Mouse (Mus musculus) CH12.LX (cell line): ENCODE results near the gene Rab11fip3. TPM values are rescaled to one million over a fixed set of nuclear protein-coding genes. Genes with fewer than 3 reads are reported as not detected.

Experiments
- DNase-seq: peaks from one replicate; pipeline ENCODE4 v3.0.0-alpha.2; 2013; ENCODE audit errors: extremely low read depth
- H3K27ac ChIP-seq: 2 replicates; pipeline ENCODE4 v1.5.1; 2012; ENCODE audit warnings: low read depth, mild to moderate bottlenecking, control low read depth, moderate library complexity; ENCODE audit not compliant: insufficient read depth
- H3K27me3 ChIP-seq: replicated peaks from 2 replicates; pipeline ENCODE3; 2012; ENCODE audit warnings: inconsistent platforms
- H3K36me3 ChIP-seq, 2 experiments: replicated peaks in 1 of 2; 2 replicates each; pipeline versions ENCODE3 to v1.6.1; 2012; ENCODE audit warnings: inconsistent platforms in 1 of 2, low read length in 1 of 2, mild to moderate bottlenecking in 1 of 2, mixed read lengths in 1 of 2, moderate library complexity in 1 of 2; ENCODE audit not compliant: control insufficient read depth in 1 of 2, insufficient read depth in 1 of 2
- H3K4me1 ChIP-seq, 2 experiments: 2 replicates each; pipeline ENCODE4 v1.6.1; 2012; ENCODE audit warnings: inconsistent platforms in 1 of 2, moderate library complexity in 1 of 2; ENCODE audit not compliant: insufficient read depth in 2 of 2, control insufficient read depth in 1 of 2
- H3K4me2 ChIP-seq: 2 replicates; pipeline ENCODE4 v1.6.1; 2012; ENCODE audit warnings: low read depth, mild to moderate bottlenecking, control low read depth; ENCODE audit not compliant: poor library complexity, insufficient read depth, severe bottlenecking
- H3K4me3 ChIP-seq, 3 experiments: fragments of 150-350 bp in 1 of 3; sonication (generic) in 1 of 3; replicated peaks in 1 of 3; 2 replicates each; pipeline versions ENCODE3 to v1.5.1; 2011 to 2012; ENCODE audit warnings: low read depth in 2 of 3, low read length in 2 of 3, mild to moderate bottlenecking in 2 of 3, moderate library complexity in 2 of 3, control low read depth in 1 of 3, improper control_type of control experiment in 1 of 3, inconsistent platforms in 1 of 3, mixed read lengths in 1 of 3; ENCODE audit not compliant: poor library complexity in 1 of 3
- H3K79me2 ChIP-seq: replicated peaks from 2 replicates; pipeline ENCODE4 v1.6.1; 2012; ENCODE audit warnings: mild to moderate bottlenecking, moderate library complexity; ENCODE audit not compliant: control insufficient read depth, poor library complexity, insufficient read depth, severe bottlenecking; ENCODE audit errors: extremely low read depth
- H3K9ac ChIP-seq: 2 replicates; pipeline ENCODE4 v1.6.1; 2012; ENCODE audit warnings: low read depth, mild to moderate bottlenecking, control low read depth, moderate library complexity; ENCODE audit not compliant: insufficient read depth
- H3K9me3 ChIP-seq: replicated peaks from 2 replicates; pipeline ENCODE3; 2012; ENCODE audit warnings: low read length, inconsistent platforms, mixed read lengths
- BHLHE40 ChIP-seq: IDR thresholded peaks from 2 replicates; pipeline ENCODE4 v1.6.1; 2011; ENCODE audit warnings: mild to moderate bottlenecking, low read depth, low read length, improper control_type of control experiment
- CHD1 ChIP-seq: IDR thresholded peaks from 2 replicates; pipeline ENCODE4 v1.6.1; 2012; ENCODE audit warnings: low read depth, low read length, improper control_type of control experiment, inconsistent platforms
- CTCF ChIP-seq, 2 experiments: IDR thresholded peaks in 1 of 2; conservative IDR thresholded peaks in 1 of 2; 2 replicates each; pipeline ENCODE4 v1.5.1; 2011 to 2012; ENCODE audit warnings: low read depth in 2 of 2, low read length in 2 of 2, improper control_type of control experiment in 1 of 2, inconsistent platforms in 1 of 2, mild to moderate bottlenecking in 1 of 2, moderate library complexity in 1 of 2
- E2F4 ChIP-seq: IDR thresholded peaks from 2 replicates; pipeline ENCODE4 v1.6.1; 2011; ENCODE audit warnings: low read depth, low read length, improper control_type of control experiment; ENCODE audit not compliant: insufficient replicate concordance
- GABPA ChIP-seq: IDR thresholded peaks from 2 replicates; pipeline ENCODE4 v1.6.1; 2012; ENCODE audit warnings: low read depth, low read length, improper control_type of control experiment, inconsistent platforms; ENCODE audit not compliant: insufficient replicate concordance
- HCFC1 ChIP-seq: IDR thresholded peaks from 2 replicates; pipeline ENCODE4 v1.6.1; 2012; ENCODE audit warnings: low read depth, mild to moderate bottlenecking, inconsistent platforms, low read length, improper control_type of control experiment
- KAT2A ChIP-seq: IDR thresholded peaks from 2 replicates; pipeline ENCODE4 v1.6.1; 2012; ENCODE audit warnings: low read length, improper control_type of control experiment, inconsistent platforms; ENCODE audit not compliant: insufficient replicate concordance
- MAX ChIP-seq: IDR thresholded peaks from 2 replicates; pipeline ENCODE4 v1.6.1; 2011; ENCODE audit warnings: low read length, improper control_type of control experiment
- MXI1 ChIP-seq: IDR thresholded peaks from 2 replicates; pipeline ENCODE4 v1.6.1; 2011; ENCODE audit warnings: mild to moderate bottlenecking, low read depth, low read length, improper control_type of control experiment
- MYC ChIP-seq: IDR thresholded peaks from 2 replicates; pipeline ENCODE4 v1.6.1; 2011; ENCODE audit warnings: low read depth, mild to moderate bottlenecking, improper control_type of control experiment, low read length
- NRF1 ChIP-seq: IDR thresholded peaks from 2 replicates; pipeline ENCODE4 v1.6.1; 2014; ENCODE audit warnings: low read depth, mild to moderate bottlenecking, inconsistent platforms, low read length, improper control_type of control experiment, moderate library complexity
- RAD21 ChIP-seq: IDR thresholded peaks from 2 replicates; pipeline ENCODE4 v1.6.1; 2011; ENCODE audit warnings: low read depth, mild to moderate bottlenecking, low read length, improper control_type of control experiment, moderate library complexity
- SIN3A ChIP-seq: IDR thresholded peaks from 2 replicates; pipeline ENCODE4 v1.6.1; 2012; ENCODE audit warnings: low read length, improper control_type of control experiment, inconsistent platforms
- SMC3 ChIP-seq: IDR thresholded peaks from 2 replicates; pipeline ENCODE4 v1.6.1; 2011; ENCODE audit warnings: low read depth, low read length, improper control_type of control experiment
- TBP ChIP-seq: conservative IDR thresholded peaks from 2 replicates; pipeline ENCODE4 v1.6.1; 2011; ENCODE audit warnings: low read depth, low read length, improper control_type of control experiment
- TCF12 ChIP-seq: IDR thresholded peaks from 2 replicates; pipeline ENCODE4 v1.6.1; 2014; ENCODE audit warnings: low read depth, mild to moderate bottlenecking, inconsistent platforms, low read length, improper control_type of control experiment
- USF1 ChIP-seq: IDR thresholded peaks from 2 replicates; pipeline ENCODE4 v1.6.1; 2014; ENCODE audit warnings: low read depth, mild to moderate bottlenecking, inconsistent platforms, low read length, improper control_type of control experiment
- USF2 ChIP-seq: conservative IDR thresholded peaks from 2 replicates; pipeline ENCODE4 v1.6.1; 2011; ENCODE audit warnings: low read depth, low read length, improper control_type of control experiment
- ZC3H11A ChIP-seq: IDR thresholded peaks from 2 replicates; pipeline ENCODE4 v1.6.1; 2012; ENCODE audit warnings: low read depth, mild to moderate bottlenecking, inconsistent platforms, low read length, improper control_type of control experiment
- ZMIZ1 ChIP-seq: IDR thresholded peaks from 2 replicates; pipeline ENCODE4 v1.6.1; 2012; ENCODE audit warnings: low read depth, mild to moderate bottlenecking, inconsistent platforms, low read length, improper control_type of control experiment
- dilution Hi-C: fragments of 300-500 bp; cut with MboI; formaldehyde crosslinking; loops from 2 replicates; pipeline ENCODE4 v1.14.3; 2020; ENCODE audit warnings: low sequenced_read_pairs; ENCODE audit not compliant: extremely low pct_unique_long_range_greater_than_20kb, extremely low pct_ligation_motif_present
- in situ Hi-C: fragments of 300-500 bp; cut with MboI; formaldehyde crosslinking; loops from 3 replicates; pipeline ENCODE4 v1.14.3; 2019; ENCODE audit warnings: low sequenced_read_pairs, low pct_ligation_motif_present, low pct_unique_long_range_greater_than_20kb, mixed read lengths
- polyA plus RNA-seq: library from polyadenylated mRNA; unstranded; fragments of >175 nt; gene quantifications from 2 replicates; pipeline ENCODE4 v1.2.1, GENCODE M21; 2012; ENCODE audit warnings: low read depth; ENCODE audit not compliant: insufficient read length
- total RNA-seq, 2 experiments: library from RNA; depleted of rRNA; stranded (reverse); fragments of 300-350 nt in 1 of 2; fragments of >200 nt in 1 of 2; gene quantifications; 2 replicates each; pipeline ENCODE4 v1.2.3; 2012 to 2014

Gene Rab11fip3
- total and polyA plus RNA-seq, 3 experiments: 3.5 to 7.6 (median 4.6) TPM

DNA sequence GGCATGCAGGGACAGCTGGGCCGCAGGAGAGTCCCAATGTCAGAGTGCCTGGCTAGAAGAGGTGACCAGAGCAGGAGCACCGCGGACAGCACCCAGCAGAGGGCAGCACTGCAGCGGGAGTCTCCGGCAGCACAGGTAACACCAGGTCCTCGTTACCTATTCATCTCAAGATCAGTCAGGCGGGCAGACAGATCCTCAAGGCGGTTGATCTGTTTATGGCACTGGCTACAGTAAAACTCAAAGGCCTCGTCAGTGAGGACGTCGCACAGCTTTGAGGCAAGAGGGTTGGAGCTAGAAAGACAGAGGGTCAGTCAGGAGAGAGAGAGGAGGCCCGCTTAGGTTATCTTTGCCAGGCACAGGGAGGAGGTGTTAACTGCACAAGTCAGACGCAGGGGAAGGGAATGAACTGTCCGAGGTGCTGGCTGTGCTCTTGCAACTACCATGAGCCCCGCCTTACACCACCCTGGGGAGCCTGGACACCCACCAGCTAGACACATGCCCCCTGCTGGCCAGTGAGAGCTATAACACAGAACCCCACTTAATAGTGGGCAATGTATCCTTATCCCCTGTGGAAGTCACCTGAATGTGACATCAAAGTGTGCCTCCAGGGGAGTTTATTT lies 57.4 kb downstream of the Rab11fip3 start:
- peak; percentile 84 for DNase-seq
- no peak overlapping the region; the same call in 1 of the 2 replicates for H3K4me2 ChIP-seq
- H3K79me2 ChIP-seq: no peaks in the 10 kb centered on the region
- peaks cover 10 to 33% of the 10 kb centered on the region in 2 experiments for H3K36me3 ChIP-seq
- H3K9me3 ChIP-seq: no peaks in the 10 kb centered on the region
- TF ChIP-seq RAD21: peak; percentile 55
- TF ChIP-seq HCFC1: no peak
- TF ChIP-seq MYC: 0 out of 2 replicates have a peak, but pooled peaks have one; percentile 34
- TF ChIP-seq CTCF (conservative IDR thresholded peaks at IDR 0.05 in 1 of 2, IDR thresholded peaks at IDR 0.05 in 1 of 2; ENCODE audit: low read depth in 2 of 2, low read length in 2 of 2): peak; percentile 78 to 86
- TF ChIP-seq TCF12: 0 out of 2 replicates have a peak, but pooled peaks have one; percentile 18
- TF ChIP-seq BHLHE40: no peak; the same call in 1 of the 2 replicates
- TF ChIP-seq NRF1: 0 out of 2 replicates have a peak, but pooled peaks have one; percentile 17
- TF ChIP-seq MXI1: peak; percentile 79
- peak; percentile 4; the same call in 1 of the 2 replicates for TF ChIP-seq ZC3H11A
- TF ChIP-seq SMC3: peak; percentile 60
- TF ChIP-seq GABPA: no peak
- TF ChIP-seq TBP: no peak
- no peak for TF ChIP-seq ZMIZ1
- no peak for TF ChIP-seq USF1
- TF ChIP-seq KAT2A: no peak
- TF ChIP-seq USF2: no peak
- peak; percentile 33; the same call in 1 of the 2 replicates for TF ChIP-seq MAX
- TF ChIP-seq E2F4: no peak
- TF ChIP-seq SIN3A: peak; percentile 93
- no peak overlapping the region for H3K9ac ChIP-seq
- dilution Hi-C loops (no loop called here), in situ Hi-C loops (loop anchor here (5.0 kb wide), 2 partner anchors 80 to 130 kb away; partner anchors contain the start of genes Decr2 and Wfikkn1)
- no peak overlapping the region for H3K4me3 ChIP-seq
- peaks cover 20 to 62% of the 10 kb centered on the region in 2 experiments for H3K4me1 ChIP-seq
- no peaks in the 10 kb centered on the region for H3K27me3 ChIP-seq
- H3K27ac ChIP-seq: no peak overlapping the region

GRCm38 (mm10) chr17:26009540-26009939 lies 59.8 kb downstream of the Rab11fip3 start:
- H3K36me3 ChIP-seq: peaks cover 3 to 38% of the 10 kb centered on the region in 2 experiments
- DNase-seq: peak; percentile 87
- H3K4me2 ChIP-seq: no peak overlapping the region
- in situ Hi-C loops: no loop called here
- peak; percentile 90 to 98 for TF ChIP-seq CTCF (conservative IDR thresholded peaks at IDR 0.05 in 1 of 2, IDR thresholded peaks at IDR 0.05 in 1 of 2; ENCODE audit: low read depth in 2 of 2, low read length in 2 of 2)
- TF ChIP-seq ZC3H11A: no peak
- TF ChIP-seq TCF12: no peak
- peak; percentile 54 for TF ChIP-seq RAD21
- no peak for TF ChIP-seq CHD1
- TF ChIP-seq SMC3: peak; percentile 62
- no peak for TF ChIP-seq USF1
- TF ChIP-seq, all 38 proteins: peak for 3
- Histone ChIP-seq H3K9ac (no peak overlapping the region), H3K9me3 (no peaks in the 10 kb centered on the region), H3K4me3 (no peak overlapping the region), H3K27ac (no peak overlapping the region), H3K27me3 (no peaks in the 10 kb centered on the region), H3K79me2 (no peaks in the 10 kb centered on the region), H3K4me1 (peaks cover 24 to 79% of the 10 kb centered on the region in 2 experiments)
- dilution Hi-C loops: no loop called here
